Mouse (Mus musculus) forebrain, postnatal 0 days (tissue): ENCODE data around the gene Trpm4. TPM values are rescaled to one million over a fixed set of nuclear protein-coding genes. Genes with fewer than 3 reads are reported as not detected.

Experiments used
- ATAC-seq: fragments of 200-750 bp; cut with Nextera tagmentation; 2 replicates; pipeline ENCODE4 v1.8.0; 2017; ENCODE audit warnings: mild to moderate bottlenecking, moderate library complexity
- DNase-seq: peaks from one replicate; pipeline ENCODE4 v3.0.0-alpha.2; 2015
- H3K27ac ChIP-seq: fragments of 300-500 bp; sonication (generic); 2 replicates; pipeline ENCODE4 v1.5.1; 2014; ENCODE audit warnings: low read depth, mild to moderate bottlenecking, antibody characterized with exemption, low read length, moderate library complexity, mixed read lengths
- H3K27me3 ChIP-seq: fragments of 300-500 bp; sonication (generic); 2 replicates; pipeline ENCODE4 v1.6.1; 2014; ENCODE audit warnings: mild to moderate bottlenecking, low read length, mixed read lengths; ENCODE audit not compliant: insufficient read depth
- H3K36me3 ChIP-seq: fragments of 300-500 bp; sonication (generic); 2 replicates; pipeline ENCODE4 v1.6.1; 2014; ENCODE audit warnings: mild to moderate bottlenecking, moderate library complexity; ENCODE audit not compliant: insufficient read depth
- H3K4me1 ChIP-seq: fragments of 300-500 bp; sonication (generic); 2 replicates; pipeline ENCODE4 v1.6.1; 2014; ENCODE audit warnings: antibody characterized with exemption; ENCODE audit not compliant: insufficient read depth
- H3K4me2 ChIP-seq: fragments of 300-500 bp; sonication (generic); 2 replicates; pipeline ENCODE4 v1.6.1; 2014; ENCODE audit warnings: low read depth, mild to moderate bottlenecking, moderate library complexity
- H3K4me3 ChIP-seq: fragments of 300-500 bp; sonication (generic); 2 replicates; pipeline ENCODE4 v1.5.1; 2014; ENCODE audit warnings: low read depth, low read length, mixed read lengths
- H3K9ac ChIP-seq: fragments of 300-500 bp; sonication (generic); 2 replicates; pipeline ENCODE4 v1.6.1; 2014; ENCODE audit warnings: mild to moderate bottlenecking
- H3K9me3 ChIP-seq: fragments of 300-500 bp; sonication (generic); 2 replicates; pipeline ENCODE4 v1.6.1; 2016; ENCODE audit warnings: low read length
- CTCF ChIP-seq: sonication (generic); IDR thresholded peaks from 2 replicates; pipeline ENCODE4 v1.5.1; 2016; ENCODE audit warnings: antibody characterized with exemption, control low read depth, low read depth
- WGBS: fragments of 180-500 bp; shearing (Covaris S2); extraction: QIAGEN DNeasy Blood & Tissue Kit; methylation state at CpG from one replicate; pipeline ENCODE4 v1.1.7; 2014; 5-methylcytosine and 5-hydroxymethylcytosine counted together
- polyA plus RNA-seq: library from polyadenylated mRNA; unstranded; fragments of >200 nt; fragmentation: Nextera tagmentation; extraction: Ambion mirVana; gene quantifications from 2 replicates; pipeline ENCODE4 v1.2.1, GENCODE M21; 2015
- total RNA-seq: library from RNA; depleted of rRNA; stranded (reverse); fragments of >200 nt; gene quantifications from 2 replicates; pipeline ENCODE4 v1.2.3, GENCODE M21; 2014

Trpm4 gene
- total and polyA plus RNA-seq, 2 experiments from 2014 or later = 9.4 to 17.1 TPM

- no peak overlapping the region for H3K9ac ChIP-seq
- H3K4me1 ChIP-seq = no peaks in the 10 kb centered on the region
- no peak overlapping the region for H3K27ac ChIP-seq
- no peak overlapping the region; the same call in 1 of the 2 replicates for H3K4me3 ChIP-seq
- peaks cover 5% of the 10 kb centered on the region; the same call in 1 of the 2 replicates for H3K27me3 ChIP-seq
- no peak for DNase-seq
- no peak for ATAC-seq
- peaks cover 9% of the 10 kb centered on the region for H3K36me3 ChIP-seq
- 4% methylated on average over 14 of the region's 14 CpGs for WGBS
- H3K4me2 ChIP-seq = no peak overlapping the region
- no peak for TF ChIP-seq CTCF
- no peaks in the 10 kb centered on the region for H3K9me3 ChIP-seq
Observed at GRCm38 (mm10) chr7:45338161-45338911, 4.8 kb upstream of the Trpm4 start.

GRCm38 (mm10) chr7:45337469-45337868 lies 3.9 kb upstream of the Trpm4 start:
- DNase-seq = no peak
- Histone ChIP-seq H3K4me2 (no peak overlapping the region), H3K4me3 (no peak overlapping the region), H3K27me3 (peaks cover 5% of the 10 kb centered on the region; the same call in 1 of the 2 replicates), H3K9me3 (no peaks in the 10 kb centered on the region), H3K27ac (no peak overlapping the region), H3K4me1 (no peaks in the 10 kb centered on the region), H3K9ac (no peak overlapping the region), H3K36me3 (peaks cover 8% of the 10 kb centered on the region)
- no peak for ATAC-seq
- TF ChIP-seq CTCF = no peak
- WGBS = 19% methylated on average over 4 of the region's 4 CpGs

- ATAC-seq (no peak), DNase-seq (no peak)
- peaks cover 8% of the 10 kb centered on the region for H3K36me3 ChIP-seq
- peaks cover 5% of the 10 kb centered on the region; the same call in 1 of the 2 replicates for H3K27me3 ChIP-seq
- no peak overlapping the region for H3K27ac ChIP-seq
- no peak overlapping the region for H3K4me3 ChIP-seq
- H3K9me3 ChIP-seq = no peaks in the 10 kb centered on the region
- H3K4me1 ChIP-seq = no peaks in the 10 kb centered on the region
- 95% methylated on average over 4 of the region's 4 CpGs for WGBS
- H3K4me2 ChIP-seq = no peak overlapping the region
- no peak for TF ChIP-seq CTCF
- no peak overlapping the region for H3K9ac ChIP-seq
Observed at GRCm38 (mm10) chr7:45336319-45336718, 2.7 kb upstream of the Trpm4 start.

- Histone ChIP-seq H3K9me3 (no peaks in the 10 kb centered on the region), H3K36me3 (peaks cover under 1% of the 10 kb centered on the region; the same call in 1 of the 2 replicates), H3K4me2 (peak within 1 kb of the TSS; percentile 96; the same call in 1 of the 2 replicates), H3K4me3 (no peak within 1 kb of the TSS), H3K9ac (no peak within 1 kb of the TSS), H3K27ac (no peak within 1 kb of the TSS), H3K27me3 (no peaks in the 10 kb centered on the region), H3K4me1 (no peaks in the 10 kb centered on the region)
- ATAC-seq (no peak), DNase-seq (no peak)
- no peak for TF ChIP-seq CTCF
- 41% methylated on average over 5 of the region's 5 CpGs for WGBS
Observed at GRCm38 (mm10) chr7:45335056-45335455, 1.5 kb upstream of the Trpm4 start, which contains the start of gene Hrc. Hrc (plus strand) TSS chr7:45335290.

GRCm38 (mm10) chr7:45334605-45335004 lies 1.0 kb upstream of the Trpm4 start:
- no peak for TF ChIP-seq CTCF
- H3K4me3 ChIP-seq = no peak overlapping the region
- DNase-seq (no peak), ATAC-seq (no peak)
- H3K9me3 ChIP-seq = no peaks in the 10 kb centered on the region
- H3K36me3 ChIP-seq = no peaks in the 10 kb centered on the region; the same call in 1 of the 2 replicates
- no peak overlapping the region for H3K27ac ChIP-seq
- no peak overlapping the region for H3K4me2 ChIP-seq
- 52% methylated on average over 3 of the region's 3 CpGs for WGBS
- H3K4me1 ChIP-seq = no peaks in the 10 kb centered on the region
- no peak overlapping the region for H3K9ac ChIP-seq
- no peaks in the 10 kb centered on the region for H3K27me3 ChIP-seq

GRCm38 (mm10) chr7:45332685-45333425 lies 725 bp downstream of the Trpm4 start:
- TF ChIP-seq CTCF = 0 out of 2 replicates have a peak, but pooled peaks have one; percentile 2
- Histone ChIP-seq H3K9ac (peak overlapping the region; percentile 66), H3K27me3 (no peaks in the 10 kb centered on the region), H3K4me2 (peak overlapping the region; percentile 96), H3K9me3 (no peaks in the 10 kb centered on the region), H3K27ac (peak overlapping the region; percentile 54; the same call in 1 of the 2 replicates), H3K4me1 (no peaks in the 10 kb centered on the region), H3K4me3 (peak overlapping the region; percentile 64), H3K36me3 (no peaks in the 10 kb centered on the region)
- ATAC-seq (peak; percentile 58), DNase-seq (peak; percentile 45)
- WGBS = 2% methylated on average over 21 of the region's 22 CpGs

- H3K4me2 ChIP-seq = no peak overlapping the region
- WGBS = 85% methylated on average over 6 of the region's 6 CpGs
- DNase-seq (no peak), ATAC-seq (no peak)
- no peaks in the 10 kb centered on the region for H3K4me1 ChIP-seq
- no peak overlapping the region for H3K27ac ChIP-seq
- H3K9ac ChIP-seq = no peak overlapping the region
- no peaks in the 10 kb centered on the region for H3K9me3 ChIP-seq
- H3K27me3 ChIP-seq = no peaks in the 10 kb centered on the region
- H3K4me3 ChIP-seq = no peak overlapping the region
- peak; percentile 21; the same call in 1 of the 2 replicates for TF ChIP-seq CTCF
- no peaks in the 10 kb centered on the region for H3K36me3 ChIP-seq
Observed at GRCm38 (mm10) chr7:45331502-45331901, 2.1 kb downstream of the Trpm4 start.
